In the genomic region with DNA sequence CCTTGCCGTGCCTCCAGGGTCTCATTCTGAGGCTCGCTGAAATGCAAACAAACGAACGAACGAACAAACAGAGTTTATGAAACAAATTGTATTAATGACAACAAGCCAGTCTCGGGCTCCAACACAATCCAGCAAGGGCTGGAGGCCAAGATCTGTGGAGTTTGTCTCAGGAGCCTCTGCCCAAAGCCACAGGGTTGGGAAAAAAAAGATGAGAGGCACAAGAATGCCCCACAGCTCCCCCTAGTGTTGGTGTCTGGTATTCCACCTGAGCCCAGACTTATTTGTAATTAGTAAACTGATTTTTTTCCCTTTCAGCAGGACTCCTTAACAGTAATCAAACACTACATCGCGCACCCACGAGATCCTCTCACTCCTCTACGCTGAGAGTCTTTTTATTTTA, we compare ENCODE assay signal across 8 mouse cellular contexts. TPM values are rescaled to one million over a fixed set of nuclear protein-coding genes. Genes with fewer than 3 reads are reported as not detected.
DNase-seq lines count a peak whose midpoint lies in the region; ATAC-seq and TF ChIP-seq lines count a peak whose summit lies in the region.

No protein-coding gene starts in this region.

- H3K4me2 ChIP-seq in kidney, embryonic 16.5 days (replicated peaks; ENCODE audit: low read depth, low read length) = no peak overlapping the region

- H3K9me3 ChIP-seq in kidney, embryonic 16.5 days (ENCODE audit: low read length) = no peaks in the 10 kb centered on the region

- no peak overlapping the region for H3K4me3 ChIP-seq in kidney, embryonic 16.5 days (ENCODE audit: low read length)
- no peak overlapping the region for H3K4me3 ChIP-seq in lung, adult 2 months (replicated peaks; ENCODE audit: extremely low read depth, low read depth, low read length)

- H3K36me3 ChIP-seq in kidney, embryonic 16.5 days (ENCODE audit: insufficient read depth, low read length) = no peaks in the 10 kb centered on the region

- TF ChIP-seq POLR2A in lung, adult 2 months (IDR thresholded peaks at IDR 0.05; ENCODE audit: borderline replicate concordance, extremely low read depth, low read depth, low read length) = no peak

- peak; percentile 19; the same call in 1 of the 2 replicates for ATAC-seq in kidney, embryonic 16.5 days (ENCODE audit: low FRiP score, low TSS enrichment)
- no peak for ATAC-seq in activated CD4-positive, CD25-positive, alpha-beta regulatory T cell, adult 4 months

- no peak overlapping the region for H3K27ac ChIP-seq in kidney, embryonic 16.5 days (ENCODE audit: low read length)

- WGBS in kidney, embryonic 16.5 days = 34% methylated on average over 10 of the region's 10 CpGs
- WGBS in lung, adult 2 months = 26% methylated on average over 10 of the region's 10 CpGs

- H3K9ac ChIP-seq in kidney, embryonic 16.5 days (replicated peaks; ENCODE audit: low read length) = no peak overlapping the region

- DNase-seq in 3134 (ENCODE audit: extremely low read depth, insufficient read length, low spot score) = peak; percentile 39
- DNase-seq in A20 (ENCODE audit: low read depth, low spot score) = peak; percentile 61
- DNase-seq in adrenal gland, postnatal 25 days = peak; percentile 75
- peak; percentile 66 for DNase-seq in fibroblast of lung, adult 2 months (ENCODE audit: low read depth)
- DNase-seq in lung, adult 2 months = peak; percentile 45
- DNase-seq in retina, postnatal 7 days (ENCODE audit: low read depth, low spot score) = peak; percentile 29

- peak; percentile 65 for TF ChIP-seq CTCF in lung, adult 2 months (IDR thresholded peaks at IDR 0.05; ENCODE audit: insufficient read depth, low read length)

- no peaks in the 10 kb centered on the region for H3K4me1 ChIP-seq in kidney, embryonic 16.5 days (ENCODE audit: insufficient read depth, low read length)
- no peaks in the 10 kb centered on the region for H3K4me1 ChIP-seq in lung, adult 2 months (ENCODE audit: control insufficient read depth, insufficient read depth, low read length)

- no peaks in the 10 kb centered on the region for H3K27me3 ChIP-seq in kidney, embryonic 16.5 days (ENCODE audit: insufficient read depth, low read length)

RNA-seq across cellular contexts. Expression of gene Cysltr2, which starts 48.6 kb away (rescaled TPM):
- 1.7 TPM in 1 of 2 replicates, not detected in the other for total RNA-seq in adrenal gland, postnatal 25 days (2021)
- polyA plus RNA-seq in kidney, embryonic 16.5 days (2015; fragmentation: Nextera tagmentation; extraction: Ambion mirVana) = 0.50 and 0.75 TPM in 2 replicates
- 3.0 and 3.9 TPM in 2 replicates for polyA plus RNA-seq in lung, adult 2 months (2012; rRNA removed)
- 10 to 100 TPM; 24.1 to 26.9 TPM for polyA plus RNA-seq in activated CD4-positive, CD25-positive, alpha-beta regulatory T cell, adult 4 months (2017; shearing (Covaris generic))
